Mouse (Mus musculus): ENCODE data around the gene Zdhhc24. TPM values are rescaled to one million over a fixed set of nuclear protein-coding genes. Genes with fewer than 3 reads are reported as not detected.
A peak's percentile ranks its signal among the peaks of the same experiment; 100 is the strongest.

The Zdhhc24 gene
- polyA plus RNA-seq, 1 experiment, result 9.3 TPM

- Histone ChIP-seq H3K27me3 (ENCODE audit: control insufficient read depth, insufficient read depth, insufficient read length) (peaks cover 33% of the 10 kb centered on the region), H3K4me3 (no peak within 1 kb of the TSS), H3K4me2 (ENCODE audit: low read depth) (peak within 1 kb of the TSS; percentile 56), H3K36me3 (ENCODE audit: control insufficient read depth, insufficient read depth) (no peaks in the 10 kb centered on the region), H3K79me2 (ENCODE audit: control insufficient read depth, insufficient read depth) (no peaks in the 10 kb centered on the region), H3ac (ENCODE audit: control insufficient read depth, insufficient read length) (no peak within 1 kb of the TSS)
- TF ChIP-seq MYOG (IDR thresholded peaks at IDR 0.05; ENCODE audit: control insufficient read depth in 1 of 3, insufficient read depth in 1 of 3, insufficient read length in 2 of 3, low read depth in 2 of 3) (peak in 1 of 3 experiments; percentile 2), POLR2A (IDR thresholded peaks at IDR 0.05; ENCODE audit: insufficient read length, low read depth) (no peak)
Measured at GRCm38 (mm10) chr19:4854552-4855469, 23.7 kb upstream of the Zdhhc24 start, which contains the start of gene Ctsf. Ctsf (plus strand) TSS chr19:4855130.

DNA sequence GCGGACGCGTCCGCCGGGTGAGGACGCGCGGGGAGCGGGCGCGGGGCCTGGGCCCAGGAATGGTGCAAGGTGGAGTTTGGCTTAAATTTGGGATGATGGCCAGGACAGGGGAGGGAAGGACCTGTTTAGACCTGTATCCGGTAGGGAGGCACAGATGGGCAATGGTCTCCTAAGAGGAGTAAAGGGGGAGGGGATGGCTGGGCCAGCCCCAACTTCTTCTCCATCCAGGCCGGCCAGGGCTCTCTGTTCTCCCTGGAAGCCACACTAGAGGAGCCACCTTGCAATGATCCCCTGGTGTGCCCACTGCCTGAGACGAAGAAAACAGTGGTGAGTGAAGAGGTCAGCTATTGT is 23.0 kb upstream of the Zdhhc24 start:
- no peak overlapping the region for H3K4me3 ChIP-seq

DNA sequence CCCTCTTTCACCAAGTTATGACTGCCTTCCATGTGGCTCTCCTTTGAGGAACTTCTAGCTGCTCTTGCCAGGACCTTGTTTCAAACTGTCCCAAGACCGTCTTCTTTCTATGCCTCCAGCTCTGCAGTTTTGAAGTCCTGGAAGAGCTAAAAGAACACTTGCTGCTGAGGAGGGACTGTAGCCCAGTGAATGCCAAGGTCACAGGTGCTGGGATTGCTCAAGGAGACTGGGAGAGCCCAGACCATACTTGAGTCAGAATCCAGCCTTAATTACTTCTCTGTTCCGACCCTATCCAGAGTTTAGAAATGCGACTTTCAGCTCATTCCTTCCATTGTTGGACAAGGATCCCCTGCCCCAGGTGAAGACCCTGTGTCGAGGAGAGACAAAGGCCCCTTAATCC is 22.5 kb upstream of the Zdhhc24 start:
- no peaks in the 10 kb centered on the region for H3K79me2 ChIP-seq (ENCODE audit: control insufficient read depth, insufficient read depth)
- no peak overlapping the region for H3K4me3 ChIP-seq
- H3K4me2 ChIP-seq (ENCODE audit: low read depth), result no peak overlapping the region
- peaks cover 24% of the 10 kb centered on the region for H3K27me3 ChIP-seq (ENCODE audit: control insufficient read depth, insufficient read depth, insufficient read length)
- TF ChIP-seq MYOD1 (IDR thresholded peaks at IDR 0.05; ENCODE audit: control insufficient read depth in 1 of 3, insufficient read length in 2 of 3, low read depth in 2 of 3), result no peak
- no peak for TF ChIP-seq MYOG (IDR thresholded peaks at IDR 0.05; ENCODE audit: control insufficient read depth in 1 of 3, insufficient read depth in 1 of 3, insufficient read length in 2 of 3, low read depth in 2 of 3)
- TF ChIP-seq TCF3 (IDR thresholded peaks at IDR 0.05; ENCODE audit: insufficient read length, low read depth), result no peak
- no peak for TF ChIP-seq E2F4 (IDR thresholded peaks at IDR 0.05; ENCODE audit: insufficient read depth)
- TF ChIP-seq MAX (IDR thresholded peaks at IDR 0.05; ENCODE audit: low read depth), result no peak
- TF ChIP-seq POLR2A (IDR thresholded peaks at IDR 0.05; ENCODE audit: insufficient read length, low read depth), result no peak
- no peak for TF ChIP-seq POLR2AphosphoS2 (IDR thresholded peaks at IDR 0.05; ENCODE audit: insufficient read length, low read depth)
- no peak for TF ChIP-seq CEBPB (IDR thresholded peaks at IDR 0.05; ENCODE audit: insufficient read depth, poor library complexity, severe bottlenecking)
- no peaks in the 10 kb centered on the region for H3K36me3 ChIP-seq (ENCODE audit: control insufficient read depth, insufficient read depth)
- H3ac ChIP-seq (ENCODE audit: control insufficient read depth, insufficient read length), result no peak overlapping the region

More for the DNA sequence above, 23.0 kb upstream of the Zdhhc24 start:
- H3K36me3 ChIP-seq (ENCODE audit: control insufficient read depth, insufficient read depth), result no peaks in the 10 kb centered on the region
- no peaks in the 10 kb centered on the region for H3K79me2 ChIP-seq (ENCODE audit: control insufficient read depth, insufficient read depth)
- TF ChIP-seq CEBPB (IDR thresholded peaks at IDR 0.05; ENCODE audit: insufficient read depth, poor library complexity, severe bottlenecking) (no peak), USF1 (IDR thresholded peaks at IDR 0.05; ENCODE audit: low read depth) (no peak), SRF (IDR thresholded peaks at IDR 0.05; ENCODE audit: control insufficient read depth, insufficient read length, low read depth) (no peak), POLR2A (IDR thresholded peaks at IDR 0.05; ENCODE audit: insufficient read length, low read depth) (no peak), TCF3 (IDR thresholded peaks at IDR 0.05; ENCODE audit: insufficient read length, low read depth) (no peak), MAX (IDR thresholded peaks at IDR 0.05; ENCODE audit: low read depth) (no peak), TCF12 (IDR thresholded peaks at IDR 0.05; ENCODE audit: insufficient read depth, poor library complexity, severe bottlenecking) (no peak), POLR2AphosphoS2 (IDR thresholded peaks at IDR 0.05; ENCODE audit: insufficient read length, low read depth) (no peak), MYOD1 (IDR thresholded peaks at IDR 0.05; ENCODE audit: control insufficient read depth in 1 of 3, insufficient read length in 2 of 3, low read depth in 2 of 3) (no peak), REST (IDR thresholded peaks at IDR 0.05; ENCODE audit: insufficient read depth, insufficient read length) (no peak), E2F4 (IDR thresholded peaks at IDR 0.05; ENCODE audit: insufficient read depth) (no peak), MYOG (IDR thresholded peaks at IDR 0.05; ENCODE audit: control insufficient read depth in 1 of 3, insufficient read depth in 1 of 3, insufficient read length in 2 of 3, low read depth in 2 of 3) (no peak)
- H3ac ChIP-seq (ENCODE audit: control insufficient read depth, insufficient read length), result no peak overlapping the region
- peak overlapping the region; percentile 56 for H3K4me2 ChIP-seq (ENCODE audit: low read depth)
- peaks cover 29% of the 10 kb centered on the region for H3K27me3 ChIP-seq (ENCODE audit: control insufficient read depth, insufficient read depth, insufficient read length)

GRCm38 (mm10) chr19:4859081-4859480 is 19.4 kb upstream of the Zdhhc24 start:
- TF ChIP-seq REST (IDR thresholded peaks at IDR 0.05; ENCODE audit: insufficient read depth, insufficient read length), result no peak
- TF ChIP-seq CEBPB (IDR thresholded peaks at IDR 0.05; ENCODE audit: insufficient read depth, poor library complexity, severe bottlenecking), result no peak
- peak; percentile 2 for TF ChIP-seq USF1 (IDR thresholded peaks at IDR 0.05; ENCODE audit: low read depth)
- Histone ChIP-seq H3K27me3 (ENCODE audit: control insufficient read depth, insufficient read depth, insufficient read length) (peaks cover 16% of the 10 kb centered on the region), H3K36me3 (ENCODE audit: control insufficient read depth, insufficient read depth) (no peaks in the 10 kb centered on the region), H3K79me2 (ENCODE audit: control insufficient read depth, insufficient read depth) (no peaks in the 10 kb centered on the region), H3ac (ENCODE audit: control insufficient read depth, insufficient read length) (no peak overlapping the region), H3K4me3 (no peak overlapping the region), H3K4me2 (ENCODE audit: low read depth) (no peak overlapping the region)

GRCm38 (mm10) chr19:4863048-4863447 is 15.4 kb upstream of the Zdhhc24 start:
- H3K4me3 ChIP-seq, result no peak overlapping the region
- no peak overlapping the region for H3ac ChIP-seq (ENCODE audit: control insufficient read depth, insufficient read length)
- TF ChIP-seq POLR2A (IDR thresholded peaks at IDR 0.05; ENCODE audit: insufficient read length, low read depth), result no peak
- no peak for TF ChIP-seq SRF (IDR thresholded peaks at IDR 0.05; ENCODE audit: control insufficient read depth, insufficient read length, low read depth)
- TF ChIP-seq TCF12 (IDR thresholded peaks at IDR 0.05; ENCODE audit: insufficient read depth, poor library complexity, severe bottlenecking), result no peak
- TF ChIP-seq MYOD1 (IDR thresholded peaks at IDR 0.05; ENCODE audit: control insufficient read depth in 1 of 3, insufficient read length in 2 of 3, low read depth in 2 of 3), result no peak
- no peak for TF ChIP-seq MYOG (IDR thresholded peaks at IDR 0.05; ENCODE audit: control insufficient read depth in 1 of 3, insufficient read depth in 1 of 3, insufficient read length in 2 of 3, low read depth in 2 of 3)
- TF ChIP-seq TCF3 (IDR thresholded peaks at IDR 0.05; ENCODE audit: insufficient read length, low read depth), result no peak
- no peak for TF ChIP-seq REST (IDR thresholded peaks at IDR 0.05; ENCODE audit: insufficient read depth, insufficient read length)
- TF ChIP-seq USF1 (IDR thresholded peaks at IDR 0.05; ENCODE audit: low read depth), result no peak
- no peak for TF ChIP-seq MAX (IDR thresholded peaks at IDR 0.05; ENCODE audit: low read depth)
- TF ChIP-seq E2F4 (IDR thresholded peaks at IDR 0.05; ENCODE audit: insufficient read depth), result no peak
- no peak for TF ChIP-seq POLR2AphosphoS2 (IDR thresholded peaks at IDR 0.05; ENCODE audit: insufficient read length, low read depth)
- TF ChIP-seq CEBPB (IDR thresholded peaks at IDR 0.05; ENCODE audit: insufficient read depth, poor library complexity, severe bottlenecking), result no peak
- H3K79me2 ChIP-seq (ENCODE audit: control insufficient read depth, insufficient read depth), result no peaks in the 10 kb centered on the region
- H3K4me2 ChIP-seq (ENCODE audit: low read depth), result no peak overlapping the region
- no peaks in the 10 kb centered on the region for H3K27me3 ChIP-seq (ENCODE audit: control insufficient read depth, insufficient read depth, insufficient read length)
- no peaks in the 10 kb centered on the region for H3K36me3 ChIP-seq (ENCODE audit: control insufficient read depth, insufficient read depth)
